Mouse (Mus musculus): ENCODE measurements around the gene Ski. TPM values are rescaled to one million over a fixed set of nuclear protein-coding genes. Genes with fewer than 3 reads are reported as not detected.

The Ski gene
- total and polyA plus RNA-seq, 3 experiments: 34.9 to 56.8 (median 56.7) TPM

- Histone ChIP-seq H3K36me3 (ENCODE audit: control insufficient read depth, insufficient read depth, low read length) (peaks cover 6% of the 10 kb centered on the region; the same call in 1 of the 2 replicates), H3K4me3 (peak overlapping the region; percentile 87), H3K27ac (peak overlapping the region; percentile 74), H3K79me2 (replicated peaks; ENCODE audit: control insufficient read depth, insufficient read depth, low read length) (peaks cover 21% of the 10 kb centered on the region), H3K27me3 (ENCODE audit: control insufficient read depth, insufficient read depth, low read length) (no peaks in the 10 kb centered on the region), H3K4me1 (ENCODE audit: control insufficient read depth, insufficient read depth, low read length) (peaks cover 55% of the 10 kb centered on the region), H3K9ac (ENCODE audit: low read depth, low read length) (no peak overlapping the region)
- no peak for TF ChIP-seq EP300 (IDR thresholded peaks at IDR 0.05; ENCODE audit: insufficient read depth, low read depth, low read length)
- 32% methylated on average over 9 of the region's 9 CpGs for WGBS
- DNase-seq: peak in 1 of 2 experiments; percentile 29
- intact Hi-C loops (cut with DNase I): no loop called here
Observed at GRCm38 (mm10) chr4:155218104-155218732, 4.2 kb downstream of the Ski start.

- TF ChIP-seq POLR2A (IDR thresholded peaks at IDR 0.05; ENCODE audit: insufficient read depth, low read depth, low read length) (no peak), EP300 (IDR thresholded peaks at IDR 0.05; ENCODE audit: insufficient read depth, low read depth, low read length) (peak; percentile 62; the same call in 1 of the 2 replicates), CTCF (IDR thresholded peaks at IDR 0.05) (no peak)
- peak overlapping the region; percentile 87; the same call in 1 of the 2 replicates for H3K4me3 ChIP-seq
- WGBS: 18% methylated on average over 12 of the region's 12 CpGs
- intact Hi-C loops (cut with DNase I): no loop called here
- peaks cover 26% of the 10 kb centered on the region for H3K79me2 ChIP-seq (replicated peaks; ENCODE audit: control insufficient read depth, insufficient read depth, low read length)
- H3K27me3 ChIP-seq (ENCODE audit: control insufficient read depth, insufficient read depth, low read length): no peaks in the 10 kb centered on the region
- H3K4me1 ChIP-seq (ENCODE audit: control insufficient read depth, insufficient read depth, low read length): peaks cover 61% of the 10 kb centered on the region
- H3K36me3 ChIP-seq (ENCODE audit: control insufficient read depth, insufficient read depth, low read length): peaks cover 6% of the 10 kb centered on the region; the same call in 1 of the 2 replicates
- peak; percentile 61 to 68 for DNase-seq
- H3K27ac ChIP-seq: peak overlapping the region; percentile 74
- no peak overlapping the region for H3K9ac ChIP-seq (ENCODE audit: low read depth, low read length)
Observed at GRCm38 (mm10) chr4:155217241-155218103, 4.9 kb downstream of the Ski start.

- peak overlapping the region; percentile 74 for H3K27ac ChIP-seq
- peaks cover 6% of the 10 kb centered on the region; the same call in 1 of the 2 replicates for H3K36me3 ChIP-seq (ENCODE audit: control insufficient read depth, insufficient read depth, low read length)
- H3K27me3 ChIP-seq (ENCODE audit: control insufficient read depth, insufficient read depth, low read length): no peaks in the 10 kb centered on the region
- H3K79me2 ChIP-seq (replicated peaks; ENCODE audit: control insufficient read depth, insufficient read depth, low read length): peaks cover 26% of the 10 kb centered on the region
- TF ChIP-seq CTCF (IDR thresholded peaks at IDR 0.05) (peak; percentile 31), POLR2A (IDR thresholded peaks at IDR 0.05; ENCODE audit: insufficient read depth, low read depth, low read length) (0 out of 2 replicates have a peak, but pooled peaks have one; percentile 46), EP300 (IDR thresholded peaks at IDR 0.05; ENCODE audit: insufficient read depth, low read depth, low read length) (peak; percentile 92)
- intact Hi-C loops (cut with DNase I): loop anchor here (2.0 kb wide), 1 partner anchor 15 kb away; no protein-coding TSS in a partner anchor
- peaks cover 68% of the 10 kb centered on the region for H3K4me1 ChIP-seq (ENCODE audit: control insufficient read depth, insufficient read depth, low read length)
- peak overlapping the region; percentile 4; the same call in 1 of the 2 replicates for H3K4me3 ChIP-seq
- H3K9ac ChIP-seq (ENCODE audit: low read depth, low read length): no peak overlapping the region
- DNase-seq: peak; percentile 68 to 75
- WGBS: 12% methylated on average over 12 of the region's 12 CpGs
Observed at GRCm38 (mm10) chr4:155215773-155216630, 6.4 kb downstream of the Ski start.

- Histone ChIP-seq H3K79me2 (replicated peaks; ENCODE audit: control insufficient read depth, insufficient read depth, low read length) (peaks cover 29% of the 10 kb centered on the region), H3K4me1 (ENCODE audit: control insufficient read depth, insufficient read depth, low read length) (peaks cover 75% of the 10 kb centered on the region), H3K27me3 (ENCODE audit: control insufficient read depth, insufficient read depth, low read length) (no peaks in the 10 kb centered on the region), H3K9ac (ENCODE audit: low read depth, low read length) (no peak overlapping the region), H3K4me3 (0 out of 2 replicates have a peak overlapping the region, but pooled peaks have one; percentile 1), H3K36me3 (ENCODE audit: control insufficient read depth, insufficient read depth, low read length) (peaks cover 6% of the 10 kb centered on the region; the same call in 1 of the 2 replicates), H3K27ac (peak overlapping the region; percentile 74)
- WGBS: 16% methylated on average over 9 of the region's 9 CpGs
- intact Hi-C loops (cut with DNase I): loop anchor here (2.0 kb wide), 1 partner anchor 14 kb away; no protein-coding TSS in a partner anchor
- DNase-seq: peak; percentile 57 to 61
- TF ChIP-seq POLR2A (IDR thresholded peaks at IDR 0.05; ENCODE audit: insufficient read depth, low read depth, low read length) (no peak), CTCF (IDR thresholded peaks at IDR 0.05) (no peak), EP300 (IDR thresholded peaks at IDR 0.05; ENCODE audit: insufficient read depth, low read depth, low read length) (no peak)
Observed at GRCm38 (mm10) chr4:155215203-155215602, 7.2 kb downstream of the Ski start.

GRCm38 (mm10) chr4:155214793-155215192 is 7.6 kb downstream of the Ski start:
- peak in 1 of 2 experiments; percentile 30 for DNase-seq
- H3K36me3 ChIP-seq (ENCODE audit: control insufficient read depth, insufficient read depth, low read length): peaks cover 6% of the 10 kb centered on the region; the same call in 1 of the 2 replicates
- TF ChIP-seq CTCF (IDR thresholded peaks at IDR 0.05): no peak
- TF ChIP-seq POLR2A (IDR thresholded peaks at IDR 0.05; ENCODE audit: insufficient read depth, low read depth, low read length): no peak
- TF ChIP-seq EP300 (IDR thresholded peaks at IDR 0.05; ENCODE audit: insufficient read depth, low read depth, low read length): no peak
- WGBS: 58% methylated on average over 10 of the region's 10 CpGs
- peaks cover 75% of the 10 kb centered on the region for H3K4me1 ChIP-seq (ENCODE audit: control insufficient read depth, insufficient read depth, low read length)
- H3K27me3 ChIP-seq (ENCODE audit: control insufficient read depth, insufficient read depth, low read length): no peaks in the 10 kb centered on the region
- H3K79me2 ChIP-seq (replicated peaks; ENCODE audit: control insufficient read depth, insufficient read depth, low read length): peaks cover 31% of the 10 kb centered on the region
- intact Hi-C loops (cut with DNase I): loop anchor here (2.0 kb wide), 1 partner anchor 14 kb away; no protein-coding TSS in a partner anchor
- peak overlapping the region; percentile 5; the same call in 1 of the 2 replicates for H3K9ac ChIP-seq (ENCODE audit: low read depth, low read length)
- H3K27ac ChIP-seq: peak overlapping the region; percentile 74
- H3K4me3 ChIP-seq: peak overlapping the region; percentile 20; the same call in 1 of the 2 replicates

Data from heart, adult 2 months (tissue).